Mouse (Mus musculus): Measurements from ENCODE around the gene Gzmf. TPM values are rescaled to one million over a fixed set of nuclear protein-coding genes. Genes with fewer than 3 reads are reported as not detected.
A peak's percentile ranks its signal among the peaks of the same experiment; 100 is the strongest.

Gzmf gene
- total RNA-seq, 1 experiment: not detected

- DNase-seq (ENCODE audit: low read depth, low spot score): peak; percentile 19
Measured at GRCm38 (mm10) chr14:56155340-56155739, 55.9 kb downstream of the Gzmf start.

More at GRCm38 (mm10) chr14:56155340-56155739, 55.9 kb downstream of the Gzmf start:
- H3K4me3 ChIP-seq (ENCODE audit: insufficient read depth in 1 of 2, low read depth in 1 of 2, low read length in 2 of 2, poor library complexity in 1 of 2, severe bottlenecking in 1 of 2): no peak overlapping the region
- TF ChIP-seq ZC3H11A (IDR thresholded peaks at IDR 0.05; ENCODE audit: borderline replicate concordance, low read depth, low read length) (no peak), ZNF384 (IDR thresholded peaks at IDR 0.05; ENCODE audit: low read depth, low read length) (no peak), HCFC1 (IDR thresholded peaks at IDR 0.05; ENCODE audit: borderline replicate concordance, insufficient read depth, low read length) (no peak), CHD2 (IDR thresholded peaks at IDR 0.05; ENCODE audit: low read depth, low read length) (no peak), MAFK (IDR thresholded peaks at IDR 0.05; ENCODE audit: insufficient read depth, low read depth, low read length) (no peak)
- no peaks in the 10 kb centered on the region for H3K9me3 ChIP-seq (ENCODE audit: control insufficient read depth, insufficient read depth, low read depth, low read length)
- H3K4me1 ChIP-seq (ENCODE audit: control insufficient read depth in 2 of 2, insufficient read depth in 2 of 2, low read length in 2 of 2, poor library complexity in 1 of 2): no peaks in the 10 kb centered on the region
- no peaks in the 10 kb centered on the region for H3K36me3 ChIP-seq (ENCODE audit: control insufficient read depth, insufficient read depth, low read length, poor library complexity, severe bottlenecking)
- H3K9ac ChIP-seq (ENCODE audit: insufficient read depth, low read depth, low read length, poor library complexity, severe bottlenecking): no peak overlapping the region
- in situ Hi-C loops (cut with MboI; ENCODE audit: low sequenced_read_pairs in 2 of 2, unreplicated experiment in 2 of 2): no loop called here
- no peak overlapping the region for H3K27ac ChIP-seq (ENCODE audit: insufficient read depth, low read depth, low read length, poor library complexity, severe bottlenecking)

Other genes starting within 250 kb of the Gzmf start
- gene Mcpt1, start 193.4 kb downstream of the Gzmf start, total RNA-seq (2012; rRNA removed): not detected in 2 replicates
- not detected in 2 replicates for gene Mcpt9, start 180.9 kb downstream of the Gzmf start, total RNA-seq (2012; rRNA removed)
- gene Mcpt2, start 169.4 kb downstream of the Gzmf start, total RNA-seq (2012; rRNA removed): not detected in 2 replicates
- not detected in 2 replicates for gene Mcpt4, start 149.1 kb downstream of the Gzmf start, total RNA-seq (2012; rRNA removed)
- 0.26 and 0.31 TPM in 2 replicates for gene Mcpt8, start 126.1 kb downstream of the Gzmf start, total RNA-seq (2012; rRNA removed)
- gene Ctsg, start 108.8 kb downstream of the Gzmf start, total RNA-seq (2012; rRNA removed): not detected in 2 replicates
- 0.98 and 1.2 TPM in 2 replicates for gene Gzme, start 90.8 kb downstream of the Gzmf start, total RNA-seq (2012; rRNA removed)
- gene Gzmd, start 78.8 kb downstream of the Gzmf start, total RNA-seq (2012; rRNA removed): 0.32 and 0.89 TPM in 2 replicates
- not detected in 2 replicates for gene Gzmg, start 51.8 kb downstream of the Gzmf start, total RNA-seq (2012; rRNA removed)
- gene Gzmn, start 36.8 kb downstream of the Gzmf start, total RNA-seq (2012; rRNA removed): 0.22 TPM in 1 of 2 replicates, not detected in the other
- not detected in 2 replicates for gene Gzmc, start 23.2 kb upstream of the Gzmf start, total RNA-seq (2012; rRNA removed)
- not detected in 2 replicates for gene Gzmb, start 50.8 kb upstream of the Gzmf start, total RNA-seq (2012; rRNA removed)
- gene Atp12a, start 153.7 kb upstream of the Gzmf start, total RNA-seq (2012; rRNA removed): 2.1 and 3.5 TPM in 2 replicates
- 34.0 and 50.3 TPM in 2 replicates for gene Rnf17, start 191.2 kb upstream of the Gzmf start, total RNA-seq (2012; rRNA removed)

Data from ES-E14 (cell line).